Mouse (Mus musculus) adrenal gland, postnatal 4 days (tissue): ENCODE data around the gene Cav1. TPM values are rescaled to one million over a fixed set of nuclear protein-coding genes. Genes with fewer than 3 reads are reported as not detected.

ENCODE experiments used
- DNase-seq, 2 experiments: peaks; one replicate each; pipeline ENCODE4 v3.0.0; 2021 to 2022; ENCODE audit warnings: low spot score in 2 of 2, mixed read lengths in 2 of 2
- long read RNA-seq, 2 experiments: library from polyadenylated mRNA; stranded (forward); transcript quantifications; one replicate each; pipeline ENCODE4 v2.0.0; 2021
- total RNA-seq, 2 experiments: library from RNA; stranded (reverse); gene quantifications; 2 replicates each; pipeline ENCODE4 v1.2.3; 2021

The Cav1 gene
- 100 to 1,000 TPM; 172 to 175 TPM for total RNA-seq
- long read RNA-seq, experiment 1, transcript Cav1-201 (3 exons, 2,522 nt) = major isoform, 37 of 80 reads
- long read RNA-seq, experiment 1, transcript Cav1-202 (2 exons, 2,746 nt) = minor isoform, 27 of 80 reads
- long read RNA-seq, experiment 1, partial matches to known transcripts = 5 of 80 reads
- long read RNA-seq, experiment 1, other reads (novel, unspliced or antisense) = 7 of 80 reads
- long read RNA-seq, experiment 2, transcript Cav1-201 (3 exons, 2,522 nt) = major isoform, 80 of 164 reads
- long read RNA-seq, experiment 2, transcript Cav1-202 (2 exons, 2,746 nt) = minor isoform, 63 of 164 reads
- long read RNA-seq, experiment 2, partial matches to known transcripts = 8 of 164 reads
- long read RNA-seq, experiment 2, other reads (novel, unspliced or antisense) = 8 of 164 reads

DNA sequence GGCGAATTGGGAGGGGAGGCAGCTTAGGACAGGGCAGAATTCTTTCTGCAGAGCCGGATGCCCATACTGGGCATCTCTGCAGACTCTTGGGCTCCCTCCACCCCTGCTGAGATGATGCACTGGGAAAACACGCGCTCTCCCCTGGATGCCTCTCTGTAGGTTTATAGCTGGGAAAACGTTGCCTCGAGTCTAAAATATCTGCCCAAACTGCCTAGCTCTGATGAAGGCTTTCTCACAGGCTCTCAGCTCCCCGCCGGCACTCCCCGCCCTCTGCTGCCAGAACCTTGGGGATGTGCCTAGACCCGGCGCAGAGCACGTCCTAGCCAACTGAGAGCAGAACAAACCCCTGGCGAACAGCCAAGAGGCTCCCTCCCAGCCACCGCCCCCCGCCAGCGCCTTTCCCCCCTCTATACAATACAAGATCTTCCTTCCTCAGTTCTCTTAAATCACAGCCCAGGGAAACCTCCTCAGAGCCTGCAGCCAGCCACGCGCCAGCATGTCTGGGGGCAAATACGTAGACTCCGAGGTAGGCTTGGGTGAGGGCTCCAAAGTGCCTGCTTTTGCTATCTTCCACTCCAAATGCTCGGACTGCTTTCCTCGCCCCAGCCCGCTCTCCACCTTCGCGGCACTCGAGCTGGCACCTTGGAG is at the start of gene Cav1:
TSS of gene Cav1 (plus strand) at position 382 of the 648 bp plus-strand sequence.
- DNase-seq = peak in 1 of 2 experiments; percentile 25

DNA sequence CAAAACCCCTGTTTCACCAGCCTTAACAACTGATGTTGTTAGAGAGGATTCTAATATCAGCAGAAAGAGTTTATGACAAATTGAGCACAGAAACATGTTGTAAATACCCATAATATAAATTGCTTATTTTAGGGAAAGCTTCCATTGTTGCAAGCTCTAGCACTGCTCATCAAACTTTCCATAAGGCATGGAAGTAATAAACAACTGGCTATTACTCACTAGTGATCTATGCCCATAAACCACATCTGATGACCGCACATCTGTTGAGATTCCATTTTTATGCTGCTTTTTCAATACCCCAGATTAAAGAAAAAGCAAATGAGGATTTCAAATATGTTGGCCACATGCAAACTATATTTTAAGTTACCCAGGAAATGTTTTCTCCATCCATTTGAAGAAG is 48.0 kb upstream of the Cav1 start:
- DNase-seq = no peak

DNA sequence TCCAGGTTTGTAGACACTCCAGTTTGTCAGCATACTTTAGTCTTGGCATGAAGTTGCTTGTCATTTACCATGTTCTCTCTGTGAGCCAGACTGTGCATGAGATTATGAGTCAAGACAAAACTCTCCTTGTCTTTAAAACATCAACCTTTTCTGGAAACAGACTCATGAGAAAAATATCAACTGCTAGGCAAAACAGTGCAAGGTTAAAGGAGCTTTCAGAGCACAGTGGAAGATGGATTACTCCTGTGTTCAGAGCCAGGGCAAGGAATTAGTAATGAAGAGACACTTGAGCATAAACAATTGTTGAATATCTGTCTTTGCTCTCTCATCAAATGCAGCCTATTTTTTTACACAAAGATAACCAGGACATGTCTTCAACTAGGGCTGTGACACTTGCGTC is 47.2 kb upstream of the Cav1 start:
- DNase-seq = no peak

DNA sequence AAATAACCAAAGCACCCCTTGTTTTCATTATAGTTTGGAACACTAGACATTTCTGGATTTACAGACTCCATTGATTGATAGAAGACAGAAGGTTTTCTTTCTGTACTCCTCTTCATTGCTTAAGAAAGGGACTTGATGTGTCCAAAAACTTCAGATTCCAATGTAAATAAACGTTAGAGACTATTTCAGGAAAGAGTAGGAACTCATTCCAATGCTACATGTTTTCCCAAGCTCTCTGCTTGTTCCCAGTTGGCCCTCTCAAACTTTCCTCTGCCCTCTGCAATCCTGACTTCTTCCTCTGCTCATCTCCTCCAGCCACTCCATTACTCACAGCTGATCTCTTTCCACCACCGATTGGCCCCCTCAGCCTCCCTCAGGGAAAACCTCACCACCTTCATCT is 43.3 kb upstream of the Cav1 start:
- no peak for DNase-seq

DNA sequence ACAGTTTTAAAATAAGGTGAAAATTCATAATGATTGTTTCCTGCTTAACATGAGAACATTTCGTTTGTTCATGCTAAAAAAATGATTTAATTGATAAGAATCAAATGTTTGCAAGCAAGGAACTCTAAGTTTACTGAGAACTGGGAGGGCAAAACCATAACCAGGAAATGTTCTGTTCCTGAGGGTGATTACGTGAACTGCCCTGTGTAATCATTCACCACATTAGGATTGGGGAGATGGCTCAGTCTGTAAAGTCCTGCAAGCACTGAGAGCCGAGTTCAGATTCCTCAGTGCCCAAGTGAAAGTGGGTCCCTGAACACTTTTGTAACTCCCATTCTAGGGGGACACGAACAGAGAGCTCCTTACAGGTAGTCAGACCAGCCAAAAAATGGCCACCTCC is 41.1 kb upstream of the Cav1 start:
- no peak for DNase-seq

DNA sequence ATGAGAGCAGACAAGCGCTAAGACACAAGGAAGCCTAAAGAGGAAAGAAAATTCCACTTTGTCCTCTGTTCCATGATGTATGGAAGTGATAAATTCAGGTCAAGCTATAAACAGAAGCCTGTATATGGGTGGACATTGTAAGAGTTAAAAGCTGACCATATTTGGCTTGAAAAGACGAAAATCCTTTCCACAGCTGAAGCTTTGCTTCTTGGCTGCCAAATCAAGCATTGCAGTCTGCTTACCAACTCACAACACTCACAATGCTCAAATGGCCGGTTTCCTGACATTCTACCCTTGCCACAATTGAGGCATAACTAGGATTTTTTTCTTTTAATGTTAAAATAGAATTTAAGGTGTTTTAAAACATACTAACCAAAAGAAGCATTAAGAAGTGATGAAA is 39.7 kb upstream of the Cav1 start:
- DNase-seq = no peak

DNA sequence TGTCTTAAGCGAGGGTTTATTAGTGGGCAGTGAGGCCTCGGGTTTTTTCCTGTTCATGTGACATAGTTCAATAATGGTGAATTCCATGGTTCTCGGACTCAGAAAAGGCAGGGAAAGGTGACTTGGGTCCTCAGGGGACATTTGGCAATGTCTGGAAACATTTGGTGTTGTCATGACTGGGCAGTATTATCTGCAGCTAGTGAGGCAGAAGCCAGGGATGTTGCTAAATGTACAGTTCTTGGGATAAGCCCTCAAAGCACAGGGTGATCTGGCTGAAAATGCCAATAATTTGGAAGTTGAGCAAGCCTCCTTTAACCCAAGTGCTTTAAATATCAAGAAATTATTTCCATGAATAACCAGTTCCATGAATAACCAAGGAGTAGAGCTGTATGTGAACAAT is 27.8 kb upstream of the Cav1 start:
- DNase-seq = no peak

DNA sequence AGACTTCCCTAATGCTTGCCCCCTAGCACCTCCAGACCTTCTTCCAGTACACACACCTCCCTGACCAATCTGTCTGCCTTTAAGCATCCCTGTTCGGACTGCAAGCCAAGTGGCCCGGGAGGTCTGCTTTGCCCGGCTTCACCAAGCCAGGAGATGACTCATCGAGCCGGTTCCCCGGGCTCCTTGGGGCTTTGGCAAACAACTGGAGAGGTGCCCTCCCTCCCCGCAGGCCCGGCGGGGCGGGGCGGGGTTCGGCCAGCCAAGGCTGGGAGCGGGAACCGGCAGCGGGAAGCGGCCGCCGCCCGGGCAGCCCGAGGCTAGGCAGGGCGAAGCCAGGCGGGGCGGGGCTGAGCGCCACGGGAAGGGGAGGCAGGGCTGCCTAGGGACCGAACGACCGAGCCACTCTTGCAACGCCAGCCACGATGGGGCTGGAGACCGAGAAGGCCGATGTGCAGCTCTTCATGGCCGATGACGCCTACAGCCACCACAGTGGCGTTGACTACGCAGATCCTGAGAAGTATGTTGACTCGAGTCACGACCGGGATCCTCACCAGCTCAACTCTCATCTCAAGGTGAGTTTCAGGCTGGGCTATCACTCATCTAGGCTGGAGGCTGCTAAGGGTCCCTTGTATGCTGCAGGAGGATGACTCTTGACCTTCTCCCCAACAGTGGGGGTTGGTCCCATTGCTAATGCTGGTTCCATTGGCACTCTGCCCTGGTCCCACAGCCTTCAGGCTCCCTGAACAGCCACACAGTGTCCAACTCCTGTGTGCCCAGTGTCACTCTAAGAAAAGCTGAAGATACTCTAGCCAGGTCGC is 25.0 kb upstream of the Cav1 start, which contains the start of gene Cav2:
TSS of gene Cav2 (plus strand) at position 247 of the 818 bp plus-strand sequence.
- peak; percentile 52 to 57 for DNase-seq

DNA sequence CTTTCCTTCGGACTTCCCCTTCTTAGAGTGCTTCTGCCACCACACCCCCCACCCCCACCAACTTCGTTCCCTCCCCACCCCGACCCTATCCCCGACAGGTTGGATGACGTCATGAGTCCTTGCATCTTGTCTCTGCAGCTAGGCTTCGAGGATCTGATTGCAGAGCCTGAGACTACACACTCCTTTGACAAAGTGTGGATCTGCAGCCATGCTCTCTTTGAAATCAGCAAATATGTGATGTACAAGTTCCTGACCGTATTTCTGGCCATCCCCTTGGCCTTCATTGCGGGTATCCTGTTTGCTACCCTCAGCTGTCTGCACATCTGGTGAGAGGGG is 24.4 kb upstream of the Cav1 start:
- no peak for DNase-seq

DNA sequence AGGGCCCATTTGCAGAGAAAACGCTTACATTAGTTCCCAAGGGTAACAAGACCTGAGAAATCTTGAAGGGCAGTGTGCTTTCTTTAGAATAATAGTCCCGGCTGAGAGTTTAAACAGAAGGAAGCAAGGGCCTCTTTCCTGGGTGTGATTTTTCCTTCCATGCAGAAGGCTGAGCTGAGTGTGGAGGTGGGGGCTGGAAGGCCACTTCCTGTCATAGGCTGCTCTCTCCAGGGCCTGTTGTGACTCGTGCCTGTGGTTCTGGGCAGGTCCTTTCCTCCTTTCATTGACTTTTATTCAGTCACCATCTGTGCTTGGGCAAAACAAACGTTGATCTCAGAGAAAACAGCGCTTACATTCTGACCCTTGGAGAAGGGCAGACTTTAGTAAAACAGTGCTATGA is 24.0 kb upstream of the Cav1 start:
- no peak for DNase-seq

DNA sequence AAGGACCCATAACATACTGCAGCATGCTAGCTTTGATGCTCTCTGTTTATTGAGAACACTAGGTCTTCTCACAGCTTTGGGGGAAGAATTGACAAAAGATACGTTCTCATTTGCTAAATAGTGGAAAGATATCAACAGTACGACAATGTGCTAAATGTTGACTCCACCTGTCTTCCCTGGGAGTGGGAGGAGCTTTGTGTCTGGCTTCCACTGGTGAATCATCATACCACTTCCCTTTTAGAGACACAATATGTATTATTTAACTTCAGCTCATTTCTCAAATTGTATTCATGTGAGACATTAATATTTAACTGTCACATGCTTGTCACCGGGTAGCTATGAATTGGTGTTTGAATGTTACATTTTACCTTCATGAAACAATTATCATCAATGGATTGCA is 22.3 kb upstream of the Cav1 start:
- no peak for DNase-seq

DNA sequence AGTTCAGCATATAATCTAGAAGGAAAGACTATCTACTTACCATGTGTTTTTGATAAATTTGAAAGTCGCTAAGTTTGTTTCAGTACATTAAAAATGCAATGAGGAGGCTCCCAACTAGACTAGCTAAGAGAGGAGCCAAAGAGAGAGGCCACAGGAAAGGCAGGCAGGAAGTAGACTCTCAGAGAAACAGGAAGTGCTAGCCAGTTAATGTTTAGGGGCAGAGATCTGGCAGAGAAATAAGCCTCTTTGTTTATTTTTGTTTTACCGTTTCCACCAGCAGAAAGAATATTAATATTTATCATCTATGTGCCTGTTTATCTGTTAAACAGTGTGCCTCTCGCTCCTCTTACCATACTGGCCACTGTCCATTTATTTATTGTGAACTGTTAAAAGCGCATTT is 19.8 kb upstream of the Cav1 start:
- DNase-seq = no peak

DNA sequence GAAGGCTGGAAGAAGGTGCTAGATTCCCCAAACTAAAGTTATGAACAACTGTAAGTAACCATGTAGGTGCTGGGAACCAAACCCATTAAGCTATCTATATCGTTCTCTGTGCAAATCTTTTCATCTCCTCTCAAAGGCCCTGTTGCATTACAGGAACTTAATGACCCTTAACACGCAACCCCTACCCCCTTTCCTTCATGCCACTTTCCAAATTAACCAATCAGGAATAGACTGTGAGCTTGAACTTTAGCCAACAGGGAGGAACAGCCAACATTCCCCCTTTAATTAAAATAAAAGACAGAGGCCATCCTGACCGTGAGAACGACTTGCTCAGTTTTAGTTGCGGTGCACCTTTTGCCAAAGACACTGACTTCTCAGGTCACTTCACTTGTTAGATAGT is 11.0 kb upstream of the Cav1 start:
- DNase-seq = no peak

DNA sequence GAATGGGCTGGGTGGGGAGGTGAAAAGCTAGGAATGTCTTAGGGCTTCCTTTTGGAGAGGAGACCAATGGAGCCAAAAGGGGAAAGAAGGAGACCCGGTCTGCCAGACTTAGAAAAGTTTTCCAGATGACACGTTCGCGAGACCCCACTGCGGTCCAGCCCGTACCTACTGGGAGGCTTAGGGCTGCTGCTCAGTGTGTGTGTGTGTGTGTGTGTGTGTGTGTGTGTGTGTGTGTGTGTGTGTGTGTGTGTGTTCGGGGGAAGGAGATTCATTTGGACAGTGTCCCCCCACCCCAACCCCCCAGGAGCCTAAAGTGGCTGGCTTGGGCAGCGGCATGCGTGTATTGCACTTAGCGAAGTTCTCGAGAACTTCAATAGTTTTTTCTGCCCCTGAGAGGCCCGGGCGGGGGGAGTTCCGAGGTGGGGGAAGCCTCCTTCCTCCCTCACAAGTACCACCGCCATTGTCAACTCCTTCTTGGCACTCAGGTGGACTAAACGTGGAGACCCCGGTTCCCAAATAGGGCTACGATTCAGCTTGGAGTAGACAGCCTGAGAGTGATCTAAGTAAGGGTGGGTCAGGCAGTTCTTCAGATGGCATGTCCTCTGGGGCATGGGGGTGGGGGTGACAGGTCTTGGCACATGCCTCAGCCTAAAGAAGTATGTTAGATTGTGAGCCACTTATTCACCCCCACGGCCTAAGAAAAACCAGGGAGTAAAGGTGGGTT is 629 bp downstream of the Cav1 start:
- DNase-seq = no peak

DNA sequence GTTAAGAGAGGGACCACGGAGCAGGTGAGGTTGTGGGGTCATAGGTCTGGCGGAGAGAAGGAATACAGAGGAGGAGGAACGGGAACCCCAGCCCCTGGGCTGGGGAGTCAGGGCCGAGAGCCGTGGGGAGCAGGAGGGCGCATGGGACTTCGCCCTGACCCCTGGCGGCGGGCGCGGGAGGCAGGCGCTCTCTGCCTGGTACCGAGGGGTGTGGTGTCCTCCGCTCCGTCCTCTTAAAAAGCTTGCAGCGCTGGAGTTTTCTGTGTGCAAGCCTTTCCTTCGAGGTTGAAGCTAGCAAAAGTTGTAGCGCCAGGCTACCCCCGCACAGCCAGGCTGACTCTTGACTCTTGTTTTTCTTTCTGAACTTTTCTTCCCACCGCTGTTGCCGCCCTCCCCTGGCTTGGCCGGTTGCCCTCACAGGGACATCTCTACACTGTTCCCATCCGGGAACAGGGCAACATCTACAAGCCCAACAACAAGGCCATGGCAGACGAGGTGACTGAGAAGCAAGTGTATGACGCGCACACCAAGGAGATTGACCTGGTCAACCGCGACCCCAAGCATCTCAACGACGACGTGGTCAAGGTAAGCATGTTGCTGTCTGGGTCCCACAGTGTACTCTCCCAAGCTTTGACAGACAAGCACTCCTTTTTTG is 1.5 kb downstream of the Cav1 start:
- DNase-seq = peak; percentile 21 to 26

DNA sequence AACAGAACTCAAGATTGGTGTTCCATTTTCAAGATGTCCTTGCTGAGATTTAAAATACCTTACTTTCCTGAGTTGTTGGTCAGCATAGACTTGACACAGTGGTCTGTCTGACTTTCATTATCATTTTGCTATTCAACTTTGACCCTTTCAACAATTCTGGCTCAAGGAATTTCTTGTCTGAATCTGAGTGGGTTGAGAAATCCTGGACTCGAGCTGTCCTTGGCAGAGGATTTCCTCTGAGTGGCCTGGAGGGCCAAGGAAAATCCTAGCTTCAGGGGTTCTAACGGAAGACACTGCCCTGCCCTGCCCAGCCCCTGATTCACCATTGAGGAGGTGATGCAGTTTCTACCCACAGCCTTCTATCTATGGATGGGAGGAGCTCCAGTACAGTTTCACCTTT is 2.5 kb downstream of the Cav1 start:
- DNase-seq = no peak

DNA sequence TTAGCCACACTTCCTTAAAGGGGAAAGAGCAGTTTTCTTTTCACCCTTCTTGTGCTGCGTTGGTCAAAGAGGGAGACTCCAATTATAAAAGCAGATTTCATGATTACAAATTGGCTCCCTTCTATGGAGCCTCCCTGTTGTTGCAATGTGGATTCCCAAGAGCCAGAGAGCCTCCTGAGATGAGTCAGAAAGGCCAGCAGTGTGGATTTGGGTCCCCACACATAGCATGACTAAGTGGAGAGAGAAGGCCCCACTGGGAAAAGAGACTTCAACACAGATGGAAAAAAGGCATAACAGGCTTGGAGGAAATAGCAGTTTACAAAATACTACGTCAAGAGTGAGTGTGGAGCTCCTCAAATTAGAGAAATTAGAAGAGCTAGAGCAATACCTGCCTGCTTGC is 3.1 kb downstream of the Cav1 start:
- DNase-seq = no peak

DNA sequence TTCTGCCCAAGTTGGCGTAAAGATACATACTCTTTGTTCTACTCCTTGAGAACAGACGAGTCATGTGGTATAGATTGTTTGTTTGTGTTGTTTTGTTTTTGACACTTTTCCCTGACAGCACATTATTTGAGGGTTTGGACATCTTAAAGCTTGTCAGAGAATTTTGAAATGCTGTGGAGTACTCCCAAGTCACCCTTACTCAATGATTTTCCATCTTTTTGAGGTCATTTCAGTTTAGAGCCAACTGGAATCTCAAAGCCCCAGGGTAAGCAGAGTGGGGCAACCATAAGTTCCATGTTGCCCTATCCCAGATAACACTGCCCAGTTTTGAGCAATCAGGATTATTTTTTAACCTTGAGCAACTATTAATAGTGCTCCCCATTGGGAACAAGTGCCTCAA is 8.1 kb downstream of the Cav1 start:
- no peak for DNase-seq

DNA sequence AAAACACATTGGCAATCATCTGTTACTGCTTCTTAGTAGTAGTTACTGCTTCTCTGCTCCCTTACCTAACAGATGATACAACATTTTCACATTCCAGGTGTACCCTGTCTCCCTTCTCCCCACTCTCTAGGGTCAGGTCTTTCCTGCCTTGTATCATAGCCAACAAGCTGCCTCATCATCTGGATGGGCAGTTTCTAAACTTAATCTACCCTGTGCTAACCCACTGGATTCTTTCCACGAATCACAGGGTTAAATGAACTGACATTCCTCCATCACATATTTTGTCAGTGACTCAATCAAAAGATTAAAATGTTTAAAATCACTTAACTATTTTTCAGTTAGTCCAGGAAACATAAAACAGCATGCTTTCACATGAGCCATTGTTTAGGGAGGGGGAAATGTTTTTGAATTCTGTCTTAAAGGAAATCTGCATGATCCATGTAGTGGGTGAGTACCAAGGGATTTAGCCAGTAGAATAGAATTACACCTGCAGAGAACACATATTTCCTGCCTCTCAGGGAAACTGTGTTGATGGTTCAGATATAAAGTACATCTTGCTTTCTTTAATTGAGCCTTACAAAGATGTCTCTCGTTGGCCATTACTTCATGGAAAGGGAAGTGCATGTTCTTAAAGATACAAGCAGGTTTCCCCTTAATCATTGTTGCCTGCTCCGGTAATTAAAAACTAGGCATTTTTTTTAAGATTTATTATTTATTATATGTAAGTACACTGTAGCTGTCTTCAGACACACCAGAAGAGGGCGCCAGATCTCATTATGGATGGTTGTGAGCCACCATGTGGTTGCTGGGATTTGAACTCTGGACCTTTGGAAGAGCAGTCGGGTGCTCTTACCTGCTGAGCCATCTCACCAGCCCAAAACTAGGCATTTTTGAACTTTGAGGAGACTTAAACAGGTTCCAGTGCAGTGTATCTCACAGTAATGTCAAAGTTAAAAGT is 8.8 kb downstream of the Cav1 start:
- DNase-seq = no peak
